Mouse (Mus musculus) frontal cortex, postnatal 14 days (tissue): ENCODE measurements around the gene Plxna4.

Source experiments
- DNase-seq, 2 experiments: peaks; one replicate each; pipeline ENCODE4 v3.0.0; 2022; ENCODE audit warnings: low spot score in 2 of 2

Gene Plxna4

GRCm38 (mm10) chr6:32346015-32346414, 242.0 kb downstream of the Plxna4 start:
- DNase-seq: no peak

DNA sequence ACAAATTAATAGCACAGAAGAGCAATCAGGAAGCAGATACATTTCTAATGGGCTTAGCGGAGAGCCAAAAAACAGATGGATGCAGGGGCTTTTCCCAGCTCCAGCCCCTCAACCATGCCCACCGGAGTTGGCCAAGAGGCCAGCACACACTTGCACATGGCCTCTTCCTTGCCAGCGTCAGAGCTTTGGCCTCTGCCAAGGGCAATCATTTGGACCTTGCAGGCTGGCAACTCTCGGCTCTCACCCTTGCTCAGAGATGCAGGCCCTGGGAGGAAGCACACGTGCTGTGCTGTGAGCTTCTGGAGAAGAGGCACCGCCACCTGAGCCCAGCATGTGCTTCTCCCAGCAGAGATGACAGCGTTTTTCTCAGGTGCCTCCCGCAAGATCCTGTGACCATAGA, 245.3 kb downstream of the Plxna4 start:
- no peak for DNase-seq

GRCm38 (mm10) chr6:32342272-32342671, 245.7 kb downstream of the Plxna4 start:
- DNase-seq: no peak

DNA sequence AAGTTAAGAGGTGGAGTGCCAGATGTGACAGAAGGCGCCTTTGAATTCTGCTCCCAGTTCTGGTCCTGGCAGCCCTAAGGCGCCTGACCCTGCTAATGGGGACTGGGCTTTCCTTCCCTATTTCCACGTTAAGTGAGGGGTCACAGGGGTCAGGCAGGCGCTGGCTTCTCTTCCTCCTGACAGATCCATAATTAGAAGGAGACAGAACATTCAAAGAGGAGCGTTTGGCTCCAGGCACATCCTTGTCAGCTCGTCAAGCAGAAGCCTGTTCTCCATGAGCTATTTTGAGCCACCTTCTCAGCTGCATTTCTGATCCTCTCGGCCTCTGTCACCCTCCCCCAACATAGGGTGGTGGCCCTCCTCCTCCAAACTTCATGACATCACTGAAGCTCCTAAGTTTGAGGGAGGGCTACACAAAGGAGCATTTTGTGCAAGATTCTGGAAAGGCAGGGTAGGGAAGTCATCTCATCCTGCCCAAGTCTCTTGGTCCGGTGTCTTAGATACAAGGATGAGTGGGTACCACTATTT, 249.5 kb downstream of the Plxna4 start:
- no peak for DNase-seq

- no peak for DNase-seq
Observed at GRCm38 (mm10) chr6:32331281-32331680, 256.7 kb downstream of the Plxna4 start.

- DNase-seq: no peak
Observed at GRCm38 (mm10) chr6:32330034-32330795, 257.8 kb downstream of the Plxna4 start.

- DNase-seq: peak; percentile 46 to 67
Observed at GRCm38 (mm10) chr6:32328028-32328427, 260.0 kb downstream of the Plxna4 start.

- DNase-seq: no peak
Observed at GRCm38 (mm10) chr6:32327173-32327572, 260.8 kb downstream of the Plxna4 start.

DNA sequence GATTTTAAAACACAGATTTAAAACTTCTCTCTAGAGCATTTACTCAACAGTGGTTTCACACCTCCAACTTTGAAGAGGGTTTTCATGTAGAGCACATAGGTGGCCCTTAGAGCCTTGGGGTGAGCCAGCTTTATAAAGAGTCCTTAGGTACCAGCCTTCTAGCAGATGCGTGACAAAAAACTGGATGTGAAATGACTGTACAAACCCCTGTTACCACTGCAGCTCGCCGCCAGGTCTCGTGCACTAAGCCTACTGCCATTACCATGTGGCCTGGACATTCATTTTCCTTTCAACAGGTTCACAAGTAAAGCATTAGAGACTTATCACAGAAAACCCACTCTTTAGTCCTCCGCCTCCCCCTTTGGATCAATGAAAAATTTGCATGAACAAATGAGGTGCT, 261.6 kb downstream of the Plxna4 start:
- DNase-seq: no peak

GRCm38 (mm10) chr6:32325851-32326250, 262.1 kb downstream of the Plxna4 start:
- DNase-seq: no peak

DNA sequence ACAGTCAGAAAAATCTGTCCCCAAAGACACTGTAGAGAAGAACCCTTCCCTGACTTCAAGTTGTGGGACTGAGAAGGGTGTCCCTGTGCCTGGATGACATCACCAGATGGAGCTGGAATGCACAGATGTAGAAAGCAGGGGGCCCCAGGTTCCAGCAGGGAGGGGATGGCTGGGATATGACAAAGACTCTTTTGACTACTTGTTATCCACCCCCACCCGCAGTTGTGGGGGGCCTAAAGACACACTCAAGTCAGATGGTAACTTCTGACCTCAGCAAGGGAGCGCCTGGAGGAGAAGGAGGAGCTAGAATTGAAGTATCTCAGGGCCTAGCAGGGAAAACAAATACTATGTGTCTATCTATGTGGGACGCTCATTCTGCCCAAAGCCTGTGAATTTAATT, 266.8 kb downstream of the Plxna4 start:
- DNase-seq: no peak

- DNase-seq: no peak
Observed at GRCm38 (mm10) chr6:32320254-32320653, 267.7 kb downstream of the Plxna4 start.

DNA sequence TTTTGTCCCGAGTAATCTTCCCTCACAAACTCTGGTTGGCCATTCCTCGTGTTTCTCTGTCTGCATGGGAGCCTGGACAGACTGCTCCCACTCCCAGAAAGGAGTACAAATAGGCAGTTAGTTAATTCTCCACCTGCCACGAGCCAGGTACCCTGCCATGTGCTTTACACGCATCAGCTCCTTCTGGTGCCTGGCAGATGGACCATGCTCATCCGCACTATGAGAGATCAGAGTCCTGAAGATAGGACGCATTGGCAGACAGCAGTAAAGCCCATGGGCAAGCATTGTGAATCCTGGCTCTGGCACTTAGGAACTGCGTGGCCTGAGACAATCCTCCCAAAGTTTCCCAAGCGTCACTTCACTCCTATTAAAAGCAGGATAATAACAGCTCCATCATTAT, 270.5 kb downstream of the Plxna4 start:
- DNase-seq: no peak

- no peak for DNase-seq
Observed at GRCm38 (mm10) chr6:32315011-32315450, 273.0 kb downstream of the Plxna4 start.

DNA sequence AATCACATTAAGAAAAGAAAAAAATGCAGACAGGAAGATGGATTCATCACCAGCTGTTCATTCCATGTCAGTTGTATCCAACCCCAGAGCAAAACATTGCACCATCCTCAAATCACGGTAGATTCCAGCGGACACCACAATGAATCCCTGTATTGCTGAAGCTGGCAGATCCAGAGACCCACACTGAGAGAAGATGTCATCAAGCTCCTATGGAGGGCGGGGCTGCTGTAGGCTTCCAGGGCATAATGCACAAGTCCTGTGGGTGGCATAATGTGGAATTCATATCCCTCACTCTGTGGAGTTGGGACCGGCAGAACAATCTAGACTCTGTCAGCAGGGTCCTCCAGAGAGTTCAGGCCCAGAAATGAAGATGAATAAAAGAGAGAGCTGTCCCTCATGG, 278.8 kb downstream of the Plxna4 start:
- DNase-seq: no peak

- DNase-seq: no peak
Observed at GRCm38 (mm10) chr6:32300611-32301010, 287.4 kb downstream of the Plxna4 start.

DNA sequence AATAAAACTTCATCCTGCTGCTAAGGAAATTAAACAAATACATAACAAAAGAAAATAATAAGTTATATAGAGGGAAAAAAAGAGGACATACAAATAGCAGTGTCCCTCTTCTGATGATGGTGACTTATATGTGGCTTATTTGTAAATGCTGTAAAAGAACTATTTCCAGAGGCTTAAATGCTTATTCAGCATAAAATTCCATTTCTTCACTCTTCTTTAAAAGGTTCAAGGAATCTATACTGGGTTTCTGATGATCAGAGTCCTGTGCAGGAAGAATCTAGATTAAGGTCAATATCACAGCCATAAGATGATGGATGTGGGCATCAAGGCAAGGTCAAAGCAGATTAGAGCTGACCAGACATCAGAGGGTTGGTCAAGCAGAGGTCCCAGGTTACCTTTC, 306.5 kb downstream of the Plxna4 start:
- no peak for DNase-seq

- no peak for DNase-seq
Observed at GRCm38 (mm10) chr6:32280728-32281127, 307.3 kb downstream of the Plxna4 start.

DNA sequence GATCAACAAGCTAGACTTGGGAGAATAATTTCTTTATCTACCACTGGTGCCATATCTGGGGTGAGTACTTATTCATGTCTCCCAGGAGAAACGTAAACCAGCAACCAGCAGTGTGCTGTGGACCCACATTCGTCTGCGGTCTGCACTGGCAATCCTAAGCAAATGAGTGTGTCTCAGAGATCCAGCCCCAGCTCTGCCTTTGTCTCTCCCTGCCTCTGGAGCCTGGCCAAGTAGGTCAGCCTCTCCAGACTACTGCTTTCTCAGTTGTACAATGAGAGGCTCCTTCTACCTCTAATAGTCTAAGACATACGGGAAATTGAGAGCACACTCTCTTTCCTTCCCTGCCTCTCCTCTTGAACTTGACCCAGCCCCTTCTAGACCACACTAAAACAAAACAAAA, 316.5 kb downstream of the Plxna4 start:
- peak; percentile 23 to 31 for DNase-seq

- no peak for DNase-seq
Observed at GRCm38 (mm10) chr6:32266085-32266484, 321.9 kb downstream of the Plxna4 start.

DNA sequence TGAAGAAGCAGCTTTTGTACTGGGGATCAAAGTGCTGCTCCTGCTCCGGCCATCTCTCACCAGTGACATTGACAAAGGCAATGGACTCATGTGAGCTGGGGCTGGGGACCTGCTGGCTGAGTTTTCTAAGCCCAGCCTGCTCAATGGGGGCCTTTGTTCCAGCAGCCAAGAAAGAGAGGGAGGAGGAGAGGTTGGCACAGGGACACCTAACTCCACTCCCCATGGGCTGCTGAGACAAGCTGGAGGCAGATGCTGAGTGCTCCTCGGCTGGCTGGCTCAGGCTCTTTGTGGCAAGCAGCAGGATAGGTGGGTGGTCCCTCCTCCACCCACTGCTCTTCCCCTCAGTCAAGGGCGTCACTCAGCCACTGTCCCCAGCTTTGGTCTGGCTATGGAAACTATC, 326.7 kb downstream of the Plxna4 start:
- peak; percentile 19 to 36 for DNase-seq

GRCm38 (mm10) chr6:32260341-32260740, 327.7 kb downstream of the Plxna4 start:
- DNase-seq: no peak

DNA sequence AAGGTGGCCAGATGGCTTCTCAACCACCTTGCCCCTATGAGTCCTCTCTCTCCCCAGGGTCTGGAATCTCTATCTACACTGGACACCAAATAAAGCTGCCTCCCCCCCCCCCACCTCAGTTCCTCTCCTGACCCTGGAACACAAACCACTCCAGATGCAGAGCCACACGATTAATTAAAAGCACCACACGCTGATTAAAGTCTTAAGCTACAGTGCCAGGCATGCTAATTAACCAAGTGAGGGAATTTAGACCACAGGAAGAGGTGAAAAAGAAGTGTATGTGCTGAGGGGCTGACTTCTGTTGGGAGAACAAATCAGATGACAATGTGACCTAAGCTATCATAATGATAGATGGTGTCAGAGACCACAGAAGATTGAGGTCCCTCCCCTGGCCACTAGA, 332.8 kb downstream of the Plxna4 start:
- no peak for DNase-seq

GRCm38 (mm10) chr6:32252168-32252567, 335.8 kb downstream of the Plxna4 start:
- no peak for DNase-seq
